Mouse (Mus musculus) brain, adult 2 months (tissue): Measurements from ENCODE around the gene Chn2.

ENCODE experiments used
- DNase-seq: peaks from one replicate; pipeline ENCODE4 v3.0.0; 2011; ENCODE audit warnings: low read depth, low spot score

Gene Chn2

DNA sequence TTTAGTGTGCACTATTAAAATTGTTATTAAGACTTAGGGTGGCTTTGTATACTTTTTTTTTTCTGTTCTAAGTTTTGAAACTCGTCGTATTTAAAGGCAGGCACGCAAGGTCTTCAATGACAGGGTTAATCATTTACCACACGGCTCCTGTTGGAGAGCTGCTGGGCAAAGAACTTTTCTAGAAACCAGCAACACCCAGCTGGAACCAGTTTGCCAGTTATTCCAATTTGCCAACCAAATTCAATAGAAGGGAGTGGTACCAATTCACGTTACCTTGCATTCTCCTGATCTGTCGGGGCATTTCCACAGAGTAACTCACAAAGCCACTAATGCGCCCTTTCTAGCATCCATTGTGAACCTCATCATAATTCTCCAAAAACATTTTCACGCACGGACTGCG lies 290.8 kb downstream of the Chn2 start:
- DNase-seq, result no peak

DNA sequence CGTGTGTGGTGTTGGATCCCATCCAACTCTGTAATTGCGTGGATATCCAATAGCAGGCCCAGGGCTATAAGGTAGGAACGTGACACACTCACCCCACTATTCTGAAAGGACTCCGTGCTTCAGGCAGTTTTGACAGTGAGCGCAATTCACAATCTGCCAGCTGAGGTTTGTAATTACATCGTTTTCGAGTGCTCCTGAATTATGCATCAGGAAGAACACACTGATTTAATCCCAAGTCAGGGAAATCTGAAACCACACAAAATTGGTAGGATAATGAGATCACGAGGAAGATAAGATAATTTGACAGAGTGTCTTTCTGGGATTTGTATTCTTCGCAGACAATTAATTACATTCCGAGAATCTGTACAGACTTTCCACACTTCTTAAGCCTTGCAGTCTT lies 292.4 kb downstream of the Chn2 start:
- DNase-seq, result peak; percentile 27

DNA sequence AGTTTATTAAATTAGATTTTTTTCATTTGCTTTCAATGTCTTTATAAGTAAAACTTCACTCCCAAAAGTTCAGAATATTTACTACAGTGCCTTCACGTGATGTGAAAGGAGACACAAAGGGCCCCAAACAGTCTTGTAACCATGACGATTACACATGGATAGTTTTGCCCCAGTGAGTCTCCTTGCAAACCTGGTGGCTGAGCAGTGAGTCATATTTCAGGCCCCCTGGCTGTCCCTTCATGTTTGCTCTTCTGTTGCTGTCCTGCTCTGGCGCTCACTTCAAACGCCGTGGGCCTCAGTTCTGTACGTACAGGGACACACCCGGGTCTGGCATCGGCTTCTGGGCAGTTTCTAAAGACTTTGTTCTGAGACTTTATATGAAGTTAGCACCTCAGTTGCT lies 292.8 kb downstream of the Chn2 start:
- no peak for DNase-seq

DNA sequence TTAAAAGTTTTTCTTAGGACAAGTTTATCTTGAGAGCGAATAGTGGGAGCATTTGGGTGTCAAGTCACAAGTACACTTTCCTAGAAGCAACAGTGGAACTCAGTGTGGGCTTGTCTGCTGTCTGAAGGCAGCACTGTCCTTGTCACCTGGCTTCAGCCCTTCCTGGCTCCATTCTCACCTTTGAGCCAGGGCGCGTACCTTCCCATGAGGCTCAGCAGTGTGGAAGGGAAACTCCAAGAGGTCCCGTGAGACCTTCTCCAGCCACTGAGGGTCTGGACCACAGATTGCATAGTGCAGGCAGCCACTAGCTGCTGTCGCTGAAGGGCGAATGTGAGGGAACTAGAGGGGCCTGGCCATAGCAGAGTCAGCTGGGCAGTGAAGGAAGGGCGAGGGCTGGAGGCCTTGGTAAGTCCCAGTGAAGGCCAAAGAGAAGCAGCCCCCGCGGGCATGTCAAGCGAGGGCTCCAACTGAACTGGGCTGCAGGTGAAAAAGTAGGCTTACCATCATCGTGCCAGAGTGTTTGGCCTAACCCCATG lies 293.8 kb downstream of the Chn2 start:
- no peak for DNase-seq

DNA sequence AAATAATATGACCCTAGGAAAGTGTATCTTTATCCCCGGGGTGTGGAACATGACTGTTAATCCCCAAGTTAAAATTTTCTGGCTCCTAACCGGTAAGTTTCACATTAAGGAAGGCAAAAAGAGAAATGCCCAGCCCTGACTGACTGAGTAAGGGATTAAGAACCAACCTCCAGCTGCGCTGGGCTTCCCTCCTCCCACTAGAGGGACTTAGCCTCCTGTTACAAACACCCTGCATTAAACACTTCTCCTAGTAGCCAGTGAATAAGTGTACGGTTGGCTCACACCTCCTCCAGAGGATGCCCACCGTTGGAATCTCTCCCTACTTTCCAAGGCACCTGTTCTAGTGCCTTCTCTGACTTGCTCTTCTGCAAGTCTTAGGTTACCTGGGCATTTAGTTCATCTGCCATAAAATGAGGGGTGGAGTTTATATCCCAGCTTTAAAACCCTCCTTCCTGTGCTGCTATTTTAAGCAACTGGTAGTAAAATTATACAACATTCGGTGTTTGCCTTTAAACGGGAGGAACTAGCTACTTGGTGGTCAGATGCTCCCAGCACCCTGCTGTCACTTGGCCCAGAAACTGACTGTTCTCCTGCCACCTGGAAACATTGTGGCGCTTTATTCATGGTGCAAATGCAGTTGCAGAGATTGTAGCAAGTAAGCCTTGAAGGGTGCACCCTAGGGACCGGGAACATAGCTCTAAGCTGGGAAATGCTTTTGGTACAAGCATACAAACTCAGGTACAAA lies 294.5 kb downstream of the Chn2 start:
- DNase-seq, result peak; percentile 91

DNA sequence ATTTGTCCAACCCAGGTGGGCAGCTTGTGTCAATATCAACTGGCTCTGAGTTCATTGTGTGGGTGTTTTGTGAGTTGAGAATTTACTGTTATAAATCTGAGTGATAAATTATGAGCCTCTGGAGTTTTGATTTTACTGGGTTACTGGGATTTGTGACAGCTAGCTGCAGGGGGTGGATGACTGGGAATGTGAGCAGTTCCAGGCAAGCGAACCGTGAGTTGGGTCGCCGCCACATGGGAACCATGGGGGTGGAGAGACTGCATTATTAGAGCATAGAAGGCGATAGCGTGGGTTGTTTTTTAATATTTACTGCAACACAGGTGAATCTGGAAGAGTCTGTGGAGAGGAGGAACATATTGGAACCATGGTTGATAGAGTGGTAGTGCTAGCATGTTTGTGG lies 298.0 kb downstream of the Chn2 start:
- DNase-seq, result peak; percentile 80

DNA sequence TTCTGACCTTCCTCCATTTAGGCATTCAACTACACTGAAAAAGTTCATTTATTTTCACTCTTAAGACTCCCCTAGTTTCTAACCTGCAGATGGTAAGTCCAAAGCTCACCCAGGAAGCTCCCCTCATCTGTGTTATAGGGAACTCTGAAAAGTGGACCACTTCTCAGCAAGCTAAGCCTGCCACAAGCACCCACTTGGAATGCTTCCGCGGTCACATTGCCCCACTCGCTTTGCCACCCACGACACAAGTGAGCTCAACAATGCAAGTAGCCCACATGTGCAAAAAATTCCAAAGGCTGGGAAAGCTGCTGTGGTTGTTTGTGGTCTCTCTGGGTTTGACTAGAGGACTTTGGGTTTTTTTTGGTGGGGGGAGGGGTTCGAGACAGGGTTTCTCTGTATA lies 301.8 kb downstream of the Chn2 start:
- DNase-seq, result no peak

DNA sequence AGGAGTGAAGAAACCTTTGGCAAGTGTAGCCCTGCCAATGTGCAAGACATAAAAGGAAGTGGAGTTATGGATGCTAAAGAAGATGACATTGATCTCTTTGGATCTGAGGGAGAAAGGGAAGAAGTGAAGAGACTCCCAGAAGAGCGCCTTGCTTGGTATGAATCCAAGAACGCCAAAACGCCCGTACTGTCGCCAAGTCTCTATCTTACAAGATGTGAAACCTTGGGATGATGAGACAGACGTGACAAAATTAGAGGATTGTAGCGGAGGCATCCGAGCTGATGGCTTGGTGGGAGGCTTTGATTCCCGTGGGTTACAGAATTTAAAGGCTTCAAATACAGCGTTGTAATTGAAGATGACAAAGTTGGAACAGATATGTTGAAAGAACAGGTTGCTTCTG lies 302.9 kb downstream of the Chn2 start:
- DNase-seq, result peak; percentile 53
